Mouse (Mus musculus) thymus, adult 18-20 months (tissue): ENCODE results near the gene Pparg.

Source experiments
- DNase-seq, 2 experiments: peaks; one replicate each; pipeline ENCODE4 v3.0.0; 2022; ENCODE audit warnings: mixed read lengths in 2 of 2

Pparg gene

GRCm38 (mm10) chr6:115465463-115465862 lies 104.7 kb downstream of the Pparg start:
- no peak for DNase-seq

- DNase-seq, result no peak
Observed at GRCm38 (mm10) chr6:115465876-115466275, 105.1 kb downstream of the Pparg start.

GRCm38 (mm10) chr6:115466601-115467000 lies 105.8 kb downstream of the Pparg start:
- DNase-seq, result no peak

GRCm38 (mm10) chr6:115469666-115470581 lies 109.2 kb downstream of the Pparg start:
- no peak for DNase-seq

GRCm38 (mm10) chr6:115471956-115472355 lies 111.2 kb downstream of the Pparg start:
- DNase-seq, result no peak

- DNase-seq, result no peak
Observed at GRCm38 (mm10) chr6:115477081-115477695, 116.4 kb downstream of the Pparg start.

GRCm38 (mm10) chr6:115479963-115480321 lies 119.2 kb downstream of the Pparg start:
- no peak for DNase-seq

GRCm38 (mm10) chr6:115480322-115481017 lies 119.7 kb downstream of the Pparg start:
- DNase-seq, result no peak

- DNase-seq, result no peak
Observed at GRCm38 (mm10) chr6:115481018-115481354, 120.2 kb downstream of the Pparg start.

- no peak for DNase-seq
Observed at GRCm38 (mm10) chr6:115481603-115482002, 120.9 kb downstream of the Pparg start.

- no peak for DNase-seq
Observed at GRCm38 (mm10) chr6:115485635-115486034, 124.9 kb downstream of the Pparg start.

- no peak for DNase-seq
Observed at GRCm38 (mm10) chr6:115489831-115490230, 129.1 kb downstream of the Pparg start.

- no peak for DNase-seq
Observed at GRCm38 (mm10) chr6:115492952-115493613, 132.3 kb downstream of the Pparg start.

- DNase-seq, result no peak
Observed at GRCm38 (mm10) chr6:115493824-115494223, 133.1 kb downstream of the Pparg start.

GRCm38 (mm10) chr6:115499540-115499939 lies 138.8 kb downstream of the Pparg start:
- no peak for DNase-seq

GRCm38 (mm10) chr6:115500234-115500633 lies 139.5 kb downstream of the Pparg start:
- no peak for DNase-seq

- DNase-seq, result no peak
Observed at GRCm38 (mm10) chr6:115501131-115501530, 140.4 kb downstream of the Pparg start.

GRCm38 (mm10) chr6:115503038-115503437 lies 142.3 kb downstream of the Pparg start:
- no peak for DNase-seq

GRCm38 (mm10) chr6:115503549-115504159 lies 142.9 kb downstream of the Pparg start:
- no peak for DNase-seq

GRCm38 (mm10) chr6:115504160-115504558 lies 143.4 kb downstream of the Pparg start:
- DNase-seq, result no peak

- no peak for DNase-seq
Observed at GRCm38 (mm10) chr6:115504915-115505314, 144.2 kb downstream of the Pparg start.

- no peak for DNase-seq
Observed at GRCm38 (mm10) chr6:115506425-115506824, 145.7 kb downstream of the Pparg start.

- DNase-seq, result no peak
Observed at GRCm38 (mm10) chr6:115511447-115511846, 150.7 kb downstream of the Pparg start.
